Mouse (Mus musculus) bone marrow, adult 2 months (tissue): ENCODE measurements at regions not wholly inside any gene's neighbourhood (a gene's known extent, or its start where the extent isn't known, plus 50 kb on each side); places are given as distances from the start of the nearest gene placed in this dataset.

Experiments used
- CTCF ChIP-seq: fragments of 200-500 bp; IDR thresholded peaks from 2 replicates; pipeline ENCODE4 v1.5.1; 2011; ENCODE audit warnings: low read length, control low read depth; ENCODE audit not compliant: control insufficient read depth, insufficient read depth
- POLR2A ChIP-seq: fragments of 200-500 bp; IDR thresholded peaks from 2 replicates; pipeline ENCODE4 v1.6.1; 2011; ENCODE audit warnings: low read depth, mild to moderate bottlenecking, control low read depth, low read length, borderline replicate concordance; ENCODE audit not compliant: control insufficient read depth

GRCm38 (mm10) chr1:75631729-75632128, 85.7 kb downstream of the Slc4a3 start:
- TF ChIP-seq POLR2A = no peak
- TF ChIP-seq CTCF = no peak
